Mouse (Mus musculus) MEL (cell line): ENCODE results near the gene Srf.

ENCODE experiments used
- CTCF ChIP-seq, 3 experiments: IDR thresholded peaks in 2 of 3; conservative IDR thresholded peaks in 1 of 3; 2 replicates each; pipeline ENCODE4 v1.5.1; 2011 to 2012; ENCODE audit warnings: low read length in 3 of 3, low read depth in 2 of 3, mild to moderate bottlenecking in 2 of 3, improper control_type of control experiment in 1 of 3, inconsistent platforms in 1 of 3, mixed read lengths in 1 of 3, moderate library complexity in 1 of 3; ENCODE audit not compliant: control insufficient read depth in 1 of 3, insufficient read depth in 1 of 3, poor library complexity in 1 of 3, severe bottlenecking in 1 of 3
- E2F4 ChIP-seq: IDR thresholded peaks from 2 replicates; pipeline ENCODE4 v1.6.1; 2011; ENCODE audit warnings: low read depth, low read length, improper control_type of control experiment, borderline replicate concordance
- GABPA ChIP-seq: IDR thresholded peaks from 2 replicates; pipeline ENCODE4 v1.6.1; 2012; ENCODE audit warnings: low read depth, mild to moderate bottlenecking, inconsistent platforms, low read length, improper control_type of control experiment, moderate library complexity
- GATA1 ChIP-seq: IDR thresholded peaks from 2 replicates; pipeline ENCODE4 v1.6.1; 2011; ENCODE audit warnings: low read depth, low read length, improper control_type of control experiment
- MAX ChIP-seq: IDR thresholded peaks from 2 replicates; pipeline ENCODE4 v1.6.1; 2011; ENCODE audit warnings: low read length, improper control_type of control experiment
- MEF2A ChIP-seq: IDR thresholded peaks from 2 replicates; pipeline ENCODE4 v1.6.1; 2014; ENCODE audit warnings: low read depth, mild to moderate bottlenecking, inconsistent platforms, low read length, improper control_type of control experiment; ENCODE audit not compliant: poor library complexity, insufficient replicate concordance, severe bottlenecking; ENCODE audit errors: extremely low read depth
- NELFE ChIP-seq: IDR thresholded peaks from 2 replicates; pipeline ENCODE4 v1.6.1; 2011; ENCODE audit warnings: low read depth, low read length, improper control_type of control experiment
- POLR2A ChIP-seq, 2 experiments: IDR thresholded peaks; 2 replicates each; pipeline ENCODE4 v1.6.1; 2011 to 2012; ENCODE audit warnings: low read length in 2 of 2, mild to moderate bottlenecking in 2 of 2, control low read depth in 1 of 2, improper control_type of control experiment in 1 of 2, low read depth in 1 of 2, moderate library complexity in 1 of 2; ENCODE audit not compliant: control insufficient read depth in 1 of 2, insufficient read depth in 1 of 2, poor library complexity in 1 of 2
- USF1 ChIP-seq: IDR thresholded peaks from 2 replicates; pipeline ENCODE4 v1.6.1; 2014; ENCODE audit warnings: low read depth, mild to moderate bottlenecking, inconsistent platforms, low read length, improper control_type of control experiment, moderate library complexity
- USF2 ChIP-seq, 2 experiments: IDR thresholded peaks; 2 replicates each; pipeline ENCODE4 v1.6.1; 2011 to 2012; ENCODE audit warnings: improper control_type of control experiment in 2 of 2, low read length in 2 of 2, borderline replicate concordance in 1 of 2, inconsistent platforms in 1 of 2, low read depth in 1 of 2, mild to moderate bottlenecking in 1 of 2; ENCODE audit not compliant: insufficient read depth in 1 of 2
- ZC3H11A ChIP-seq: IDR thresholded peaks from 2 replicates; pipeline ENCODE4 v1.6.1; 2012; ENCODE audit warnings: low read depth, mild to moderate bottlenecking, inconsistent platforms, low read length, improper control_type of control experiment

DNA sequence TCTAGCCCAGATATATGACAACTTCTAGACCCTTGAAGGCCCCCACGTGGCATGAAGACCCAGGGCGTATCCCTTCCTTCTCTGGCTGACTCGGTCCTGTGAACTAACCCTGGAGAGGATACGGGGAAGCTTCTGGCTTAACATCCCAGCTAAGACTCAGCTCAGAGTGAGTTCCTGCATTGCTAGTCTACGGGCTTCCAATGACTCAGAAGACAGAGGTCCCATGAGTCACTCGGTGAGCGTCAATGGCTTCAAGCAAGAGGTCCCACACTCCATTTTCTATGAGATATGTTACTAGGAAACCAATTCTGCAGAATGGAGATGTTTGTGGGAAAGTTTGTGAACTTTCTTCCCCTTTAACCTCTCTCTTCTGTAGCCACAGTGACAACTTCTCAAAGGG is 18.6 kb upstream of the Srf start:
- TF ChIP-seq USF1 (no peak), POLR2A (IDR thresholded peaks at IDR 0.05; ENCODE audit: control insufficient read depth in 1 of 2, insufficient read depth in 1 of 2, low read depth in 1 of 2, low read length in 2 of 2, poor library complexity in 1 of 2) (no peak), NELFE (no peak), E2F4 (no peak), USF2 (IDR thresholded peaks at IDR 0.05; ENCODE audit: borderline replicate concordance in 1 of 2, insufficient read depth in 1 of 2, low read depth in 1 of 2, low read length in 2 of 2) (no peak), ZC3H11A (no peak), GABPA (no peak), GATA1 (no peak), MEF2A (no peak), CTCF (IDR thresholded peaks at IDR 0.05 in 2 of 3, conservative IDR thresholded peaks at IDR 0.05 in 1 of 3; ENCODE audit: control insufficient read depth in 1 of 3, insufficient read depth in 1 of 3, low read depth in 2 of 3, low read length in 3 of 3, poor library complexity in 1 of 3, severe bottlenecking in 1 of 3) (no peak), MAX (no peak)
